Mouse (Mus musculus) myocyte (in vitro differentiated cells): ENCODE measurements around the gene Slc7a14. TPM values are rescaled to one million over a fixed set of nuclear protein-coding genes. Genes with fewer than 3 reads are reported as not detected.

Experiments used
- H3K27me3 ChIP-seq: one replicate; pipeline ENCODE4 v1.6.1; 2011; ENCODE audit not compliant: control insufficient read depth, insufficient read depth, insufficient read length
- H3K36me3 ChIP-seq: one replicate; pipeline ENCODE4 v1.6.1; 2011; ENCODE audit not compliant: control insufficient read depth, insufficient read depth
- H3K4me2 ChIP-seq: one replicate; pipeline ENCODE4 v1.6.1; 2011; ENCODE audit warnings: low read depth, control low read depth
- H3K4me3 ChIP-seq: one replicate; pipeline ENCODE4 v1.5.1; 2011; ENCODE audit warnings: mild to moderate bottlenecking, control low read depth, moderate library complexity
- H3K79me2 ChIP-seq: one replicate; pipeline ENCODE4 v1.6.1; 2011; ENCODE audit not compliant: control insufficient read depth, insufficient read depth
- H3ac ChIP-seq: one replicate; pipeline ENCODE4 v1.6.1; 2011; ENCODE audit not compliant: control insufficient read depth, insufficient read length
- CEBPB ChIP-seq: IDR thresholded peaks from 2 replicates; pipeline ENCODE4 v1.6.1; 2011; ENCODE audit warnings: mild to moderate bottlenecking, moderate library complexity; ENCODE audit not compliant: poor library complexity, insufficient read depth, severe bottlenecking
- E2F4 ChIP-seq: IDR thresholded peaks from one replicate; pipeline ENCODE4 v1.6.1; 2011; ENCODE audit warnings: mild to moderate bottlenecking, control low read depth, moderate library complexity; ENCODE audit not compliant: insufficient read depth
- MAX ChIP-seq: IDR thresholded peaks from one replicate; pipeline ENCODE4 v1.6.1; 2011; ENCODE audit warnings: low read depth, mild to moderate bottlenecking, control low read depth
- MYOD1 ChIP-seq, 3 experiments: IDR thresholded peaks; one replicate each; pipeline ENCODE4 v1.6.1; 2011; ENCODE audit warnings: control low read depth in 2 of 3, low read depth in 2 of 3, mild to moderate bottlenecking in 2 of 3, moderate library complexity in 1 of 3; ENCODE audit not compliant: insufficient read length in 2 of 3, control insufficient read depth in 1 of 3
- MYOG ChIP-seq, 3 experiments: IDR thresholded peaks; one replicate each; pipeline ENCODE4 v1.6.1; 2011; ENCODE audit warnings: control low read depth in 2 of 3, low read depth in 2 of 3, mild to moderate bottlenecking in 2 of 3; ENCODE audit not compliant: insufficient read length in 2 of 3, control insufficient read depth in 1 of 3, insufficient read depth in 1 of 3
- POLR2A ChIP-seq: IDR thresholded peaks from one replicate; pipeline ENCODE4 v1.6.1; 2011; ENCODE audit warnings: low read depth, mild to moderate bottlenecking, control low read depth, moderate library complexity; ENCODE audit not compliant: insufficient read length
- POLR2AphosphoS2 ChIP-seq: IDR thresholded peaks from one replicate; pipeline ENCODE4 v1.6.1; 2011; ENCODE audit warnings: low read depth, control low read depth; ENCODE audit not compliant: insufficient read length
- REST ChIP-seq: IDR thresholded peaks from one replicate; pipeline ENCODE4 v1.6.1; 2011; ENCODE audit warnings: mild to moderate bottlenecking, control low read depth, moderate library complexity; ENCODE audit not compliant: insufficient read depth, insufficient read length
- SRF ChIP-seq: IDR thresholded peaks from one replicate; pipeline ENCODE4 v1.6.1; 2011; ENCODE audit warnings: low read depth; ENCODE audit not compliant: control insufficient read depth, insufficient read length
- TCF12 ChIP-seq: IDR thresholded peaks from one replicate; pipeline ENCODE4 v1.6.1; 2011; ENCODE audit warnings: mild to moderate bottlenecking, control low read depth; ENCODE audit not compliant: poor library complexity, insufficient read depth, severe bottlenecking
- TCF3 ChIP-seq: IDR thresholded peaks from one replicate; pipeline ENCODE4 v1.6.1; 2011; ENCODE audit warnings: low read depth, control low read depth; ENCODE audit not compliant: insufficient read length
- USF1 ChIP-seq: IDR thresholded peaks from one replicate; pipeline ENCODE4 v1.6.1; 2011; ENCODE audit warnings: low read depth, mild to moderate bottlenecking, control low read depth, moderate library complexity
- polyA plus RNA-seq: library from polyadenylated mRNA; unstranded; fragments of >200 nt; fragmentation: generic; extraction: Trizol; gene quantifications from one replicate; pipeline ENCODE4 v1.2.1, GENCODE M21; 2012; ENCODE audit warnings: missing spikeins

Slc7a14 gene
- polyA plus RNA-seq, 1 experiment: not detected

- TF ChIP-seq USF1: no peak
- no peak for TF ChIP-seq E2F4
- no peak for TF ChIP-seq CEBPB
- no peak for TF ChIP-seq REST
- no peaks in the 10 kb centered on the region for H3K27me3 ChIP-seq
Measured at GRCm38 (mm10) chr3:31272635-31273034, 37.5 kb downstream of the Slc7a14 start.

DNA sequence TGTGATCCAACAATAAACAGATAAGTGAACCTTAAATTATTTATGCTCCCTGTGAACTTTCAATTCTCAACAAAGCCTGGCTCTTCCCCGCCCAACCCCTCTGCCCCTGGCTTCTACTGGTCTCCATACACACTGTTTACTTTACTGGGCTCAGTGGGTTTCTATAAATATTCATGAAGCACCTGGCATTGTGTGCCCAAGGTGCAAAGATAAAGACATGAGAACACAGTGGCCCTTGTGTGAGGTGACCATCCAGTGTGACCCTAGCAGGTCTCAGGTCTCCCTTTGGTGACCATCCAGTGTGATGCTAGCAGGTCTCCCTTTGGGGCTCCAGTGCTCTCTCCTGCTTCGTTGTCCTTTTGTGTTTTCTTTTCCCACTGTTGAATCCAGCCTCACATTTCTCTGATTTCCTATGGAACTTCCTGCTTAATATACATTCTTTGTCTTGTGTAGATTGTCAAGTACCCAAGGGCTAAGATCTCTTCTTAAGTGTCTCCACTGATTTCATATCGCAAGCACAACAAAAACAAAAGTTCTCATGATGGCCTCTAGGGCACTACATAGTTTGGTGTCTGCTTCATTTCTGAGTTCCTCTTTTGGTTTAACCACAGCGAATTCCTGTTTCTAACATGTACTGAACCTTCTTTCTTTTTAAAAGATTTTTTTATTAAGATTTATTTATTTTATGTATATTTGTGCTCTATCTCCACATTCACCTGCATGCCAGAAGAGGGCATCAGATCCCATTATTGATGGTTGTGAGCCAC is 40.4 kb downstream of the Slc7a14 start:
- H3K36me3 ChIP-seq: no peaks in the 10 kb centered on the region
- H3K79me2 ChIP-seq: no peaks in the 10 kb centered on the region
- no peaks in the 10 kb centered on the region for H3K27me3 ChIP-seq
- no peak overlapping the region for H3ac ChIP-seq
- H3K4me3 ChIP-seq: no peak overlapping the region
- H3K4me2 ChIP-seq: no peak overlapping the region
- TF ChIP-seq SRF: no peak
- TF ChIP-seq E2F4: no peak
- no peak for TF ChIP-seq MYOG (IDR thresholded peaks at IDR 0.05; ENCODE audit: control insufficient read depth in 1 of 3, insufficient read depth in 1 of 3, insufficient read length in 2 of 3, low read depth in 2 of 3)
- TF ChIP-seq REST: no peak
- TF ChIP-seq POLR2AphosphoS2: no peak
- TF ChIP-seq TCF12: no peak
- TF ChIP-seq MYOD1 (IDR thresholded peaks at IDR 0.05; ENCODE audit: control insufficient read depth in 1 of 3, insufficient read length in 2 of 3, low read depth in 2 of 3): no peak
- TF ChIP-seq MAX: no peak
- TF ChIP-seq POLR2A: no peak
- no peak for TF ChIP-seq CEBPB
- no peak for TF ChIP-seq USF1
- no peak for TF ChIP-seq TCF3

More at GRCm38 (mm10) chr3:31272635-31273034, 37.5 kb downstream of the Slc7a14 start:
- Histone ChIP-seq H3K4me2 (no peak overlapping the region), H3K79me2 (no peaks in the 10 kb centered on the region), H3K36me3 (no peaks in the 10 kb centered on the region), H3ac (no peak overlapping the region), H3K4me3 (no peak overlapping the region)

GRCm38 (mm10) chr3:31267921-31268320 is 42.3 kb downstream of the Slc7a14 start:
- Histone ChIP-seq H3K79me2 (no peaks in the 10 kb centered on the region), H3K4me3 (no peak overlapping the region), H3ac (no peak overlapping the region), H3K36me3 (no peaks in the 10 kb centered on the region), H3K27me3 (no peaks in the 10 kb centered on the region), H3K4me2 (no peak overlapping the region)
- no peak for TF ChIP-seq CEBPB
- no peak for TF ChIP-seq USF1
- TF ChIP-seq MYOD1 (IDR thresholded peaks at IDR 0.05; ENCODE audit: control insufficient read depth in 1 of 3, insufficient read length in 2 of 3, low read depth in 2 of 3): no peak
- no peak for TF ChIP-seq SRF
- no peak for TF ChIP-seq TCF3
- TF ChIP-seq TCF12: no peak
- TF ChIP-seq REST: no peak
- no peak for TF ChIP-seq MAX
- no peak for TF ChIP-seq POLR2AphosphoS2
- TF ChIP-seq POLR2A: no peak
- no peak for TF ChIP-seq E2F4

GRCm38 (mm10) chr3:31266941-31267340 is 43.2 kb downstream of the Slc7a14 start:
- TF ChIP-seq MYOD1 (IDR thresholded peaks at IDR 0.05; ENCODE audit: control insufficient read depth in 1 of 3, insufficient read length in 2 of 3, low read depth in 2 of 3): no peak
- no peak for TF ChIP-seq TCF3
- no peak for TF ChIP-seq REST
- no peak for TF ChIP-seq E2F4
- no peak for TF ChIP-seq TCF12
- no peak for TF ChIP-seq MYOG (IDR thresholded peaks at IDR 0.05; ENCODE audit: control insufficient read depth in 1 of 3, insufficient read depth in 1 of 3, insufficient read length in 2 of 3, low read depth in 2 of 3)
- TF ChIP-seq USF1: no peak
- TF ChIP-seq POLR2AphosphoS2: no peak
- Histone ChIP-seq H3K79me2 (no peaks in the 10 kb centered on the region), H3K4me2 (no peak overlapping the region), H3K36me3 (no peaks in the 10 kb centered on the region), H3K27me3 (no peaks in the 10 kb centered on the region), H3ac (no peak overlapping the region), H3K4me3 (no peak overlapping the region)

- Histone ChIP-seq H3K79me2 (no peaks in the 10 kb centered on the region), H3K4me3 (no peak overlapping the region), H3K36me3 (no peaks in the 10 kb centered on the region), H3K4me2 (no peak overlapping the region), H3K27me3 (no peaks in the 10 kb centered on the region), H3ac (no peak overlapping the region)
- TF ChIP-seq MAX: no peak
- no peak for TF ChIP-seq REST
- TF ChIP-seq POLR2AphosphoS2: no peak
- no peak for TF ChIP-seq MYOG (IDR thresholded peaks at IDR 0.05; ENCODE audit: control insufficient read depth in 1 of 3, insufficient read depth in 1 of 3, insufficient read length in 2 of 3, low read depth in 2 of 3)
- TF ChIP-seq USF1: no peak
- TF ChIP-seq E2F4: no peak
- TF ChIP-seq POLR2A: no peak
- no peak for TF ChIP-seq CEBPB
- no peak for TF ChIP-seq MYOD1 (IDR thresholded peaks at IDR 0.05; ENCODE audit: control insufficient read depth in 1 of 3, insufficient read length in 2 of 3, low read depth in 2 of 3)
- no peak for TF ChIP-seq TCF3
- TF ChIP-seq TCF12: no peak
- no peak for TF ChIP-seq SRF
Measured at GRCm38 (mm10) chr3:31263535-31263934, 46.6 kb downstream of the Slc7a14 start.
